Mouse (Mus musculus) cerebellum, adult 9-10 months (tissue): ENCODE measurements around the gene Mtx3.

Experiments
- DNase-seq: peaks from one replicate; pipeline ENCODE4 v3.0.0; 2022

Gene Mtx3

GRCm38 (mm10) chr13:92884206-92884605 is 39.6 kb downstream of the Mtx3 start:
- DNase-seq, result no peak

- no peak for DNase-seq
Observed at GRCm38 (mm10) chr13:92884930-92885329, 40.4 kb downstream of the Mtx3 start.

GRCm38 (mm10) chr13:92899087-92899486 is 54.5 kb downstream of the Mtx3 start:
- no peak for DNase-seq

- DNase-seq, result no peak
Observed at GRCm38 (mm10) chr13:92903291-92903690, 58.7 kb downstream of the Mtx3 start.

- DNase-seq, result peak; percentile 62
Observed at GRCm38 (mm10) chr13:92905944-92906343, 61.4 kb downstream of the Mtx3 start.

GRCm38 (mm10) chr13:92907366-92907765 is 62.8 kb downstream of the Mtx3 start:
- DNase-seq, result no peak
